Mouse (Mus musculus): ENCODE measurements around the gene Arhgap22. TPM values are rescaled to one million over a fixed set of nuclear protein-coding genes. Genes with fewer than 3 reads are reported as not detected.
A peak's percentile ranks its signal among the peaks of the same experiment; 100 is the strongest.

Arhgap22 gene
- total and polyA plus RNA-seq, 3 experiments = 1.3 to 3.0 (median 1.6) TPM

- Histone ChIP-seq H3K4me3 (no peak overlapping the region), H3K27ac (no peak overlapping the region), H3K4me1 (ENCODE audit: control insufficient read depth, insufficient read depth, low read length) (no peaks in the 10 kb centered on the region), H3K79me2 (replicated peaks; ENCODE audit: control insufficient read depth, insufficient read depth, low read length) (no peaks in the 10 kb centered on the region), H3K27me3 (ENCODE audit: control insufficient read depth, insufficient read depth, low read length) (no peaks in the 10 kb centered on the region), H3K36me3 (ENCODE audit: control insufficient read depth, insufficient read depth, low read length) (no peaks in the 10 kb centered on the region), H3K9ac (ENCODE audit: low read depth, low read length) (no peak overlapping the region)
- 68% methylated on average over 19 of the region's 19 CpGs for WGBS
- intact Hi-C loops (cut with DNase I) = no loop called here
- peak in 1 of 2 experiments; percentile 34 for DNase-seq
- TF ChIP-seq POLR2A (IDR thresholded peaks at IDR 0.05; ENCODE audit: insufficient read depth, low read depth, low read length) (no peak), CTCF (IDR thresholded peaks at IDR 0.05) (no peak), EP300 (IDR thresholded peaks at IDR 0.05; ENCODE audit: insufficient read depth, low read depth, low read length) (no peak)
Measured at GRCm38 (mm10) chr14:33216343-33217208, 2.8 kb downstream of the Arhgap22 start.

GRCm38 (mm10) chr14:33225235-33225634, 11.4 kb downstream of the Arhgap22 start:
- H3K27ac ChIP-seq = no peak overlapping the region
- no peaks in the 10 kb centered on the region for H3K79me2 ChIP-seq (replicated peaks; ENCODE audit: control insufficient read depth, insufficient read depth, low read length)
- no peak for DNase-seq
- intact Hi-C loops (cut with DNase I) = no loop called here
- peaks cover 2% of the 10 kb centered on the region; the same call in 1 of the 2 replicates for H3K27me3 ChIP-seq (ENCODE audit: control insufficient read depth, insufficient read depth, low read length)
- H3K36me3 ChIP-seq (ENCODE audit: control insufficient read depth, insufficient read depth, low read length) = no peaks in the 10 kb centered on the region
- H3K9ac ChIP-seq (ENCODE audit: low read depth, low read length) = no peak overlapping the region
- no peak overlapping the region for H3K4me3 ChIP-seq
- 87% methylated on average over 4 of the region's 4 CpGs for WGBS
- TF ChIP-seq CTCF (IDR thresholded peaks at IDR 0.05) (no peak), EP300 (IDR thresholded peaks at IDR 0.05; ENCODE audit: insufficient read depth, low read depth, low read length) (no peak), POLR2A (IDR thresholded peaks at IDR 0.05; ENCODE audit: insufficient read depth, low read depth, low read length) (no peak)
- H3K4me1 ChIP-seq (ENCODE audit: control insufficient read depth, insufficient read depth, low read length) = no peaks in the 10 kb centered on the region

GRCm38 (mm10) chr14:33230672-33231071, 16.8 kb downstream of the Arhgap22 start:
- Histone ChIP-seq H3K79me2 (replicated peaks; ENCODE audit: control insufficient read depth, insufficient read depth, low read length) (no peaks in the 10 kb centered on the region), H3K4me3 (no peak overlapping the region), H3K9ac (ENCODE audit: low read depth, low read length) (no peak overlapping the region), H3K4me1 (ENCODE audit: control insufficient read depth, insufficient read depth, low read length) (no peaks in the 10 kb centered on the region), H3K36me3 (ENCODE audit: control insufficient read depth, insufficient read depth, low read length) (no peaks in the 10 kb centered on the region), H3K27ac (no peak overlapping the region), H3K27me3 (ENCODE audit: control insufficient read depth, insufficient read depth, low read length) (no peaks in the 10 kb centered on the region)
- WGBS = 86% methylated on average over 4 of the region's 4 CpGs
- intact Hi-C loops (cut with DNase I) = no loop called here
- no peak for DNase-seq
- no peak for TF ChIP-seq CTCF (IDR thresholded peaks at IDR 0.05)
- no peak for TF ChIP-seq EP300 (IDR thresholded peaks at IDR 0.05; ENCODE audit: insufficient read depth, low read depth, low read length)
- TF ChIP-seq POLR2A (IDR thresholded peaks at IDR 0.05; ENCODE audit: insufficient read depth, low read depth, low read length) = no peak

GRCm38 (mm10) chr14:33231311-33231710, 17.5 kb downstream of the Arhgap22 start:
- no peaks in the 10 kb centered on the region for H3K79me2 ChIP-seq (replicated peaks; ENCODE audit: control insufficient read depth, insufficient read depth, low read length)
- no peak for DNase-seq
- no peak overlapping the region for H3K4me3 ChIP-seq
- no peaks in the 10 kb centered on the region for H3K27me3 ChIP-seq (ENCODE audit: control insufficient read depth, insufficient read depth, low read length)
- no peaks in the 10 kb centered on the region for H3K36me3 ChIP-seq (ENCODE audit: control insufficient read depth, insufficient read depth, low read length)
- no peaks in the 10 kb centered on the region for H3K4me1 ChIP-seq (ENCODE audit: control insufficient read depth, insufficient read depth, low read length)
- no peak overlapping the region for H3K9ac ChIP-seq (ENCODE audit: low read depth, low read length)
- 82% methylated on average over 3 of the region's 3 CpGs for WGBS
- TF ChIP-seq POLR2A (IDR thresholded peaks at IDR 0.05; ENCODE audit: insufficient read depth, low read depth, low read length) = no peak
- TF ChIP-seq CTCF (IDR thresholded peaks at IDR 0.05) = no peak
- TF ChIP-seq EP300 (IDR thresholded peaks at IDR 0.05; ENCODE audit: insufficient read depth, low read depth, low read length) = no peak
- no peak overlapping the region for H3K27ac ChIP-seq
- intact Hi-C loops (cut with DNase I) = no loop called here

GRCm38 (mm10) chr14:33232048-33232447, 18.2 kb downstream of the Arhgap22 start:
- Histone ChIP-seq H3K9ac (ENCODE audit: low read depth, low read length) (no peak overlapping the region), H3K79me2 (replicated peaks; ENCODE audit: control insufficient read depth, insufficient read depth, low read length) (no peaks in the 10 kb centered on the region), H3K36me3 (ENCODE audit: control insufficient read depth, insufficient read depth, low read length) (no peaks in the 10 kb centered on the region), H3K4me1 (ENCODE audit: control insufficient read depth, insufficient read depth, low read length) (no peaks in the 10 kb centered on the region), H3K27me3 (ENCODE audit: control insufficient read depth, insufficient read depth, low read length) (no peaks in the 10 kb centered on the region), H3K4me3 (no peak overlapping the region), H3K27ac (no peak overlapping the region)
- peak in 1 of 2 experiments; percentile 65 for DNase-seq
- 46% methylated on average over 5 of the region's 5 CpGs for WGBS
- intact Hi-C loops (cut with DNase I) = no loop called here
- no peak for TF ChIP-seq CTCF (IDR thresholded peaks at IDR 0.05)
- 0 out of 2 replicates have a peak, but pooled peaks have one; percentile 43 for TF ChIP-seq EP300 (IDR thresholded peaks at IDR 0.05; ENCODE audit: insufficient read depth, low read depth, low read length)
- no peak for TF ChIP-seq POLR2A (IDR thresholded peaks at IDR 0.05; ENCODE audit: insufficient read depth, low read depth, low read length)

- TF ChIP-seq EP300 (IDR thresholded peaks at IDR 0.05; ENCODE audit: insufficient read depth, low read depth, low read length) = no peak
- TF ChIP-seq CTCF (IDR thresholded peaks at IDR 0.05) = no peak
- TF ChIP-seq POLR2A (IDR thresholded peaks at IDR 0.05; ENCODE audit: insufficient read depth, low read depth, low read length) = no peak
- DNase-seq = no peak
- Histone ChIP-seq H3K27ac (no peak overlapping the region), H3K9ac (ENCODE audit: low read depth, low read length) (no peak overlapping the region), H3K4me1 (ENCODE audit: control insufficient read depth, insufficient read depth, low read length) (no peaks in the 10 kb centered on the region), H3K27me3 (ENCODE audit: control insufficient read depth, insufficient read depth, low read length) (no peaks in the 10 kb centered on the region), H3K79me2 (replicated peaks; ENCODE audit: control insufficient read depth, insufficient read depth, low read length) (no peaks in the 10 kb centered on the region), H3K4me3 (no peak overlapping the region), H3K36me3 (ENCODE audit: control insufficient read depth, insufficient read depth, low read length) (no peaks in the 10 kb centered on the region)
- intact Hi-C loops (cut with DNase I) = no loop called here
- 63% methylated on average over 6 of the region's 6 CpGs for WGBS
Measured at GRCm38 (mm10) chr14:33235661-33236060, 21.8 kb downstream of the Arhgap22 start.

Measured in heart, adult 2 months (tissue).